Mouse (Mus musculus) E14TG2a.4 (cell line): ENCODE measurements around the gene Spem2.

Source experiments
- H3K27me3 ChIP-seq: 2 replicates; pipeline ENCODE4 v1.6.1; 2014; ENCODE audit warnings: low read length, control low read depth; ENCODE audit not compliant: insufficient read depth
- H3K36me3 ChIP-seq: 2 replicates; pipeline ENCODE4 v1.6.1; 2014; ENCODE audit warnings: low read length, control low read depth; ENCODE audit not compliant: insufficient read depth
- H3K4me1 ChIP-seq: replicated peaks from 2 replicates; pipeline ENCODE4 v1.6.1; 2014; ENCODE audit warnings: low read depth, low read length, control low read depth
- H3K4me3 ChIP-seq: replicated peaks from 2 replicates; pipeline ENCODE4 v1.5.1; 2014; ENCODE audit warnings: mild to moderate bottlenecking, low read length
- H3K9me3 ChIP-seq: 2 replicates; pipeline ENCODE4 v1.6.1; 2014; ENCODE audit warnings: low read length, control low read depth
- CTCF ChIP-seq: conservative IDR thresholded peaks from 2 replicates; pipeline ENCODE4 v1.5.1; 2014; ENCODE audit warnings: low read length
- NANOG ChIP-seq: IDR thresholded peaks from 2 replicates; pipeline ENCODE4 v1.6.1; 2014; ENCODE audit warnings: borderline replicate concordance, low read length, mixed read lengths
- POU5F1 ChIP-seq: IDR thresholded peaks from 2 replicates; pipeline ENCODE4 v1.6.1; 2014; ENCODE audit warnings: low read length, borderline replicate concordance

Gene Spem2

GRCm38 (mm10) chr11:69853994-69854393, 35.7 kb upstream of the Spem2 start:
- H3K27me3 ChIP-seq = peaks cover 25% of the 10 kb centered on the region
- no peak for TF ChIP-seq NANOG
- H3K4me1 ChIP-seq = peaks cover 70% of the 10 kb centered on the region
- 0 out of 2 replicates have a peak overlapping the region, but pooled peaks have one; percentile 13 for H3K4me3 ChIP-seq
- H3K9me3 ChIP-seq = no peaks in the 10 kb centered on the region
- H3K36me3 ChIP-seq = peaks cover 59% of the 10 kb centered on the region

GRCm38 (mm10) chr11:69850754-69851153, 32.5 kb upstream of the Spem2 start:
- Histone ChIP-seq H3K4me3 (no peak overlapping the region), H3K9me3 (no peaks in the 10 kb centered on the region), H3K4me1 (peaks cover 65% of the 10 kb centered on the region), H3K27me3 (peaks cover 22% of the 10 kb centered on the region), H3K36me3 (peaks cover 61% of the 10 kb centered on the region)
- TF ChIP-seq NANOG (no peak), POU5F1 (no peak), CTCF (no peak)

GRCm38 (mm10) chr11:69849884-69850283, 31.6 kb upstream of the Spem2 start:
- H3K4me3 ChIP-seq = no peak overlapping the region
- peaks cover 65% of the 10 kb centered on the region for H3K4me1 ChIP-seq
- H3K36me3 ChIP-seq = peaks cover 60% of the 10 kb centered on the region
- H3K9me3 ChIP-seq = no peaks in the 10 kb centered on the region
- no peak for TF ChIP-seq POU5F1
- no peak for TF ChIP-seq CTCF
- no peak for TF ChIP-seq NANOG
- H3K27me3 ChIP-seq = peaks cover 22% of the 10 kb centered on the region

- H3K4me1 ChIP-seq = peaks cover 57% of the 10 kb centered on the region
Measured at GRCm38 (mm10) chr11:69849128-69849527, 30.9 kb upstream of the Spem2 start.

GRCm38 (mm10) chr11:69848021-69848420, 29.8 kb upstream of the Spem2 start:
- peaks cover 51% of the 10 kb centered on the region for H3K36me3 ChIP-seq
- TF ChIP-seq CTCF = no peak
- no peak for TF ChIP-seq POU5F1
- no peak for TF ChIP-seq NANOG
- peaks cover 46% of the 10 kb centered on the region for H3K4me1 ChIP-seq
- peaks cover 22% of the 10 kb centered on the region for H3K27me3 ChIP-seq
- H3K4me3 ChIP-seq = peak overlapping the region; percentile 86
- no peaks in the 10 kb centered on the region for H3K9me3 ChIP-seq

More at GRCm38 (mm10) chr11:69849128-69849527, 30.9 kb upstream of the Spem2 start:
- no peak overlapping the region for H3K4me3 ChIP-seq
- H3K36me3 ChIP-seq = peaks cover 55% of the 10 kb centered on the region
- peaks cover 22% of the 10 kb centered on the region for H3K27me3 ChIP-seq
- TF ChIP-seq POU5F1 = no peak
- no peak for TF ChIP-seq CTCF
- TF ChIP-seq NANOG = no peak
- H3K9me3 ChIP-seq = no peaks in the 10 kb centered on the region

- TF ChIP-seq NANOG = no peak
- TF ChIP-seq POU5F1 = peak; percentile 23; the same call in 1 of the 2 replicates
- Histone ChIP-seq H3K27me3 (peaks cover 22% of the 10 kb centered on the region), H3K4me1 (peaks cover 42% of the 10 kb centered on the region), H3K9me3 (no peaks in the 10 kb centered on the region), H3K4me3 (peak overlapping the region; percentile 86), H3K36me3 (peaks cover 41% of the 10 kb centered on the region)
Measured at GRCm38 (mm10) chr11:69846738-69847688, 28.7 kb upstream of the Spem2 start.

- Histone ChIP-seq H3K4me1 (peaks cover 37% of the 10 kb centered on the region), H3K4me3 (peak within 1 kb of the TSS; percentile 86), H3K36me3 (peaks cover 33% of the 10 kb centered on the region), H3K27me3 (peaks cover 22% of the 10 kb centered on the region), H3K9me3 (no peaks in the 10 kb centered on the region)
- no peak for TF ChIP-seq NANOG
- no peak for TF ChIP-seq POU5F1
Measured at GRCm38 (mm10) chr11:69846198-69846680, 28.0 kb upstream of the Spem2 start, which contains the start of gene Plscr3. Gene Plscr3, plus strand, starts transcription at chr11:69846376.

- Histone ChIP-seq H3K4me1 (peaks cover 39% of the 10 kb centered on the region), H3K27me3 (peaks cover 34% of the 10 kb centered on the region), H3K36me3 (peaks cover 12% of the 10 kb centered on the region), H3K9me3 (no peaks in the 10 kb centered on the region), H3K4me3 (peak overlapping the region; percentile 85)
- TF ChIP-seq CTCF = no peak
- TF ChIP-seq NANOG = no peak
- TF ChIP-seq POU5F1 = no peak
Measured at GRCm38 (mm10) chr11:69838714-69839104, 20.4 kb upstream of the Spem2 start.
